Mouse (Mus musculus): ENCODE data around the gene Nfatc3. TPM values are rescaled to one million over a fixed set of nuclear protein-coding genes. Genes with fewer than 3 reads are reported as not detected.

The Nfatc3 gene
- polyA plus RNA-seq, 1 experiment: 11.8 TPM

DNA sequence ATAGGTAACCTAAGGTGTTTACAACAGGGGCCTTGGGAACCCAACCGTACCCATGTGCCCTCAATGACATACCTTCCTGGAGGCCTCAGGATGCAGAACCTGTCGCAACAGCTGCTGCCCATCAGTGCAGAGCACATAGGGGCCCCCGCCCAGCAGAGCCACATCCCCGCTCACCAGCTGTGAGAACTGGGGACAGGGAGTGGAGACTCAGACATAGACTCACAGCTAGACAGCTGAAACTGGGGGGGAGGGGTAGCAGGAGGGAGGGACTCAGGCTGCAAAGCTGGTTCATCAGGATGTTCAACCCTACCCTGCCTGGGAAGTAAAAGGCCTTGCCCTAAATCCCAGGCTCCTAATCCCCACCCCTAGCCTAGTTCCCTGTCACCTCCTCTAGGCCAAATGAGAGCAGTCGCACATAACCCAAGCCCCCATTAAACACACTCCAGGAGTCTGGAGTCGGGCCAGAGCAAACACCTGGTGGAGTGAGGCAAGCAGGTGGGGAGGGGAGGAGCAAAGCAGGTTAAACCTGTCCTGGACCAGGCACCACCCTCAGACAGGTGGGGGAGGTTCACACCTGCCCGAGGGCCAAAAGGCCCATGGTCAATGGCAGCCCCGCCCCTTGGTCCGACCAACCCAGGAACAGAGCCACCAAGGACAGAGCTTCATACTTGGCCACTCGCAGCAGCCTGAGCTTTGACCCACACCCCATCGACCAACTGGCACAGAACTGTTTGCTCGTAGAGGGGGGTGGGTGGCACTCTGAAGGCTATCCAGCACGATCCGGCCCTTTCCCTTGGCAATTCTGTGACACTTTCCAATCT lies 76.3 kb downstream of the Nfatc3 start:
- H3K36me3 ChIP-seq (ENCODE audit: control insufficient read depth, insufficient read depth): peaks cover 7% of the 10 kb centered on the region
- H3K79me2 ChIP-seq (ENCODE audit: control insufficient read depth, insufficient read depth): no peaks in the 10 kb centered on the region
- H3K27me3 ChIP-seq (ENCODE audit: control insufficient read depth, insufficient read depth, insufficient read length): no peaks in the 10 kb centered on the region
- TF ChIP-seq TCF3 (IDR thresholded peaks at IDR 0.05; ENCODE audit: insufficient read length, low read depth) (peak; percentile 48), SRF (IDR thresholded peaks at IDR 0.05; ENCODE audit: control insufficient read depth, insufficient read length, low read depth) (no peak), MYOD1 (IDR thresholded peaks at IDR 0.05; ENCODE audit: control insufficient read depth in 1 of 3, insufficient read length in 2 of 3, low read depth in 2 of 3) (peak in 2 of 3 experiments; percentile 57 to 72), E2F4 (IDR thresholded peaks at IDR 0.05; ENCODE audit: insufficient read depth) (no peak), TCF12 (IDR thresholded peaks at IDR 0.05; ENCODE audit: insufficient read depth, poor library complexity, severe bottlenecking) (no peak), MYOG (IDR thresholded peaks at IDR 0.05; ENCODE audit: control insufficient read depth in 1 of 3, insufficient read depth in 1 of 3, insufficient read length in 2 of 3, low read depth in 2 of 3) (peak; percentile 4 to 90 (median 60))
- H3K4me2 ChIP-seq (ENCODE audit: low read depth): no peak overlapping the region
- no peak overlapping the region for H3K4me3 ChIP-seq
- no peak overlapping the region for H3ac ChIP-seq (ENCODE audit: control insufficient read depth, insufficient read length)

GRCm38 (mm10) chr8:106135672-106136071 lies 77.0 kb downstream of the Nfatc3 start:
- H3K4me3 ChIP-seq: no peak overlapping the region
- H3ac ChIP-seq (ENCODE audit: control insufficient read depth, insufficient read length): no peak overlapping the region
- TF ChIP-seq MAX (IDR thresholded peaks at IDR 0.05; ENCODE audit: low read depth) (no peak), POLR2AphosphoS2 (IDR thresholded peaks at IDR 0.05; ENCODE audit: insufficient read length, low read depth) (no peak), CEBPB (IDR thresholded peaks at IDR 0.05; ENCODE audit: insufficient read depth, poor library complexity, severe bottlenecking) (no peak)
- no peak overlapping the region for H3K4me2 ChIP-seq (ENCODE audit: low read depth)
- no peaks in the 10 kb centered on the region for H3K79me2 ChIP-seq (ENCODE audit: control insufficient read depth, insufficient read depth)
- H3K27me3 ChIP-seq (ENCODE audit: control insufficient read depth, insufficient read depth, insufficient read length): no peaks in the 10 kb centered on the region
- peaks cover 4% of the 10 kb centered on the region for H3K36me3 ChIP-seq (ENCODE audit: control insufficient read depth, insufficient read depth)

- no peaks in the 10 kb centered on the region for H3K27me3 ChIP-seq (ENCODE audit: control insufficient read depth, insufficient read depth, insufficient read length)
- peak within 1 kb of the TSS; percentile 92 for H3K4me2 ChIP-seq (ENCODE audit: low read depth)
- no peaks in the 10 kb centered on the region for H3K79me2 ChIP-seq (ENCODE audit: control insufficient read depth, insufficient read depth)
- H3K4me3 ChIP-seq: peak within 1 kb of the TSS; percentile 37
- no peaks in the 10 kb centered on the region for H3K36me3 ChIP-seq (ENCODE audit: control insufficient read depth, insufficient read depth)
- no peak within 1 kb of the TSS for H3ac ChIP-seq (ENCODE audit: control insufficient read depth, insufficient read length)
- no peak for TF ChIP-seq POLR2A (IDR thresholded peaks at IDR 0.05; ENCODE audit: insufficient read length, low read depth)
- peak in 1 of 3 experiments; percentile 54 for TF ChIP-seq MYOD1 (IDR thresholded peaks at IDR 0.05; ENCODE audit: control insufficient read depth in 1 of 3, insufficient read length in 2 of 3, low read depth in 2 of 3)
Measured at GRCm38 (mm10) chr8:106136156-106137130, 77.8 kb downstream of the Nfatc3 start, which contains the start of gene Esrp2. Gene Esrp2, minus strand, starts transcription at chr8:106136974.

DNA sequence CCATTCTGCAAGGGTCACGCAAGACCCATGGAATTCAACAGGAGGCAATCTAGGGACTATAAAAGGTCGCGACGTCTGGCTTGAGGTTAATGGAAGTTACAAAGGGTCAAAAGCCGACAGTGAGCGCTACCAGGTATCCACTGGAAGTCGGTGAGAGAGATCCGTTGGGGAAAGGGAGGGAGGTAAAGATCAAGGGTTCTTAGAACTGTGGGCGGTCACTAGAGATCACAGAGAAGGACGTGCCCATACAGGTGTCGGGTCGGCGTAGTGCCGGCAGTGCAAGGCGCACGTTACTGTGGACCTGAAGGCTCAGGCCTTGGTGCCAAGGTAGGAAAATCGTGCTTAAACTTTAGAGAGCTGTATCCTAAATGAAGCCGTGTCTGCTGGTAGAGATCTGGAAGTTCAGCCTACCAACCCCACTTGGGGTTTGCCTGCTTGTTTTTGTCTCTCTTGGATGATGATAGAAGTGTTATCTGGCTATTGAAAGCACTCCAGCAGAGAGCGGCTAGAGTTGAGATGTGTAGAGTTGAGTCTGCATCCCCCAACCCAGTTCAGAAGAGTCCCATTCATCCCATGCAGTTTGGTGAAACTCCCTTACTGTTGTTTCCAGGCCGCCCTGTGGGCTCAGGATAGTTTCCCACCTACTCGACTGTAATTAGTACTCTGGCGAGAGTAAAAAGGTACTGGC lies 78.7 kb downstream of the Nfatc3 start:
- peak overlapping the region; percentile 37 for H3K4me3 ChIP-seq
- H3K27me3 ChIP-seq (ENCODE audit: control insufficient read depth, insufficient read depth, insufficient read length): no peaks in the 10 kb centered on the region
- H3K4me2 ChIP-seq (ENCODE audit: low read depth): peak overlapping the region; percentile 92
- H3ac ChIP-seq (ENCODE audit: control insufficient read depth, insufficient read length): no peak overlapping the region
- no peaks in the 10 kb centered on the region for H3K79me2 ChIP-seq (ENCODE audit: control insufficient read depth, insufficient read depth)
- TF ChIP-seq TCF12 (IDR thresholded peaks at IDR 0.05; ENCODE audit: insufficient read depth, poor library complexity, severe bottlenecking) (no peak), MAX (IDR thresholded peaks at IDR 0.05; ENCODE audit: low read depth) (no peak)
- no peaks in the 10 kb centered on the region for H3K36me3 ChIP-seq (ENCODE audit: control insufficient read depth, insufficient read depth)

- TF ChIP-seq REST (IDR thresholded peaks at IDR 0.05; ENCODE audit: insufficient read depth, insufficient read length) (no peak), POLR2A (IDR thresholded peaks at IDR 0.05; ENCODE audit: insufficient read length, low read depth) (peak; percentile 71), POLR2AphosphoS2 (IDR thresholded peaks at IDR 0.05; ENCODE audit: insufficient read length, low read depth) (peak; percentile 73)
- Histone ChIP-seq H3K36me3 (ENCODE audit: control insufficient read depth, insufficient read depth) (no peaks in the 10 kb centered on the region), H3K79me2 (ENCODE audit: control insufficient read depth, insufficient read depth) (no peaks in the 10 kb centered on the region), H3K27me3 (ENCODE audit: control insufficient read depth, insufficient read depth, insufficient read length) (no peaks in the 10 kb centered on the region), H3ac (ENCODE audit: control insufficient read depth, insufficient read length) (no peak overlapping the region), H3K4me2 (ENCODE audit: low read depth) (peak overlapping the region; percentile 92), H3K4me3 (peak overlapping the region; percentile 37)
Measured at GRCm38 (mm10) chr8:106137906-106138477, 79.4 kb downstream of the Nfatc3 start.
